8 mouse cellular contexts compared by ENCODE assay signal in genomic region chr3:96051839-96052238, GRCm38 (mm10). TPM values are rescaled to one million over a fixed set of nuclear protein-coding genes. Genes with fewer than 3 reads are reported as not detected.
DNase-seq lines count a peak whose midpoint lies in the region; TF ChIP-seq lines count a peak whose summit lies in the region.

No protein-coding gene starts in this region.

- H3K4me3 ChIP-seq in gastrocnemius, adult 2 months = no peak overlapping the region
- H3K4me3 ChIP-seq in spleen, adult 2 months (ENCODE audit: extremely low read depth, insufficient read depth, insufficient read length) = no peak overlapping the region

- 0 out of 2 replicates have a peak overlapping the region, but pooled peaks have one; percentile 16 for H3K27ac ChIP-seq in gastrocnemius, adult 2 months
- H3K27ac ChIP-seq in spleen, adult 2 months (ENCODE audit: insufficient read depth, low read length) = no peak overlapping the region

- no peak for TF ChIP-seq POLR2A in spleen, adult 2 months (IDR thresholded peaks at IDR 0.05; ENCODE audit: low read depth, low read length)

- H3K27me3 ChIP-seq in spleen, adult 2 months (ENCODE audit: control insufficient read depth, insufficient read depth, low read length) = no peaks in the 10 kb centered on the region
- no peaks in the 10 kb centered on the region for H3K27me3 ChIP-seq in splenic B cell, adult 2 months (ENCODE audit: control insufficient read depth, insufficient read depth, low read length, poor library complexity, severe bottlenecking)

- H3K4me1 ChIP-seq in spleen, adult 2 months (ENCODE audit: control insufficient read depth, insufficient read depth, insufficient read length) = 0 out of 2 replicates have a peak, but pooled peaks cover 4% of the 10 kb centered on the region

- peaks cover 3% of the 10 kb centered on the region for H3K36me3 ChIP-seq in spleen, adult 2 months (ENCODE audit: control insufficient read depth, insufficient read depth, low read length)
- peaks cover 2% of the 10 kb centered on the region; the same call in 1 of the 2 replicates for H3K36me3 ChIP-seq in splenic B cell, adult 2 months (ENCODE audit: control insufficient read depth, insufficient read depth, low read length, poor library complexity, severe bottlenecking)

- peak; percentile 33 for DNase-seq in gastrocnemius, adult 2 months
- DNase-seq in gastrocnemius, postnatal 36 days = no peak
- DNase-seq in spleen, adult 2 months (ENCODE audit: low read depth in 1 of 2, low spot score in 2 of 2) = peak in 1 of 2 experiments; percentile 45
- no peak for DNase-seq in spleen, adult 12 weeks (ENCODE audit: low spot score)
- peak; percentile 29 to 66 for DNase-seq in cerebellum, postnatal 14 days
- peak; percentile 14 for DNase-seq in hindlimb bud, embryonic 11.5 days (ENCODE audit: extremely low spot score, low read depth, low spot score)
- DNase-seq in splenic B cell, adult 2 months (ENCODE audit: low read depth, low spot score) = peak; percentile 76
- no peak for DNase-seq in urinary bladder, postnatal 10 days (ENCODE audit: low spot score)

- intact Hi-C loops in gastrocnemius, adult 2 months (cut with DNase I) = loop anchor here (1.0 to 5.0 kb wide), 2 partner anchors 87 to 190 kb away; no protein-coding TSS in a partner anchor
- intact Hi-C loops in gastrocnemius, postnatal 36 days (cut with DNase I) = loop anchor here (1.0 kb wide), 1 partner anchor 86 kb away; no protein-coding TSS in a partner anchor

- WGBS in spleen, adult 2 months = 54% methylated on average over 2 of the region's 2 CpGs

- peak; percentile 91 for TF ChIP-seq CTCF in gastrocnemius, adult 2 months (IDR thresholded peaks at IDR 0.05)
- peak; percentile 23; the same call in 1 of the 2 replicates for TF ChIP-seq CTCF in spleen, adult 2 months (IDR thresholded peaks at IDR 0.05; ENCODE audit: extremely low read depth, insufficient read depth, insufficient read length, insufficient replicate concordance)

RNA-seq across cellular contexts. Expression of gene Vps45, which starts 6.4 kb away (rescaled TPM):
- 10 to 100 TPM; 15.0 to 22.7 TPM for total RNA-seq in gastrocnemius, adult 2 months (2021)
- 10 to 100 TPM; 13.4 to 17.5 TPM for total RNA-seq in gastrocnemius, postnatal 36 days (2021)
- 2.0 and 2.5 TPM in 2 replicates for polyA plus RNA-seq in spleen, adult 2 months (2012; rRNA removed)

RNA-seq across cellular contexts. Expression of gene Otud7b, which starts 52.5 kb away (rescaled TPM):
- total RNA-seq in gastrocnemius, adult 2 months (2021) = 10 to 100 TPM; 54.6 to 58.3 TPM
- total RNA-seq in gastrocnemius, postnatal 36 days (2021) = 10 to 100 TPM; 46.6 to 49.0 TPM
- 11.1 and 19.8 TPM in 2 replicates for polyA plus RNA-seq in spleen, adult 2 months (2012; rRNA removed)

RNA-seq across cellular contexts. Expression of gene Plekho1, which starts 56.0 kb away (rescaled TPM):
- 10 to 100 TPM; 14.2 to 19.3 TPM for total RNA-seq in gastrocnemius, adult 2 months (2021)
- total RNA-seq in gastrocnemius, postnatal 36 days (2021) = 10 to 100 TPM; 17.6 to 23.6 TPM
- 60.1 and 91.7 TPM in 2 replicates for polyA plus RNA-seq in spleen, adult 2 months (2012; rRNA removed)

Comparison
In these comparisons a context has a peak if more than half of its experiments do, and no peak if none do; other contexts are left out.
1. DNase-seq: peak in gastrocnemius, adult 2 months (single experiment), cerebellum, postnatal 14 days (2 of 2), hindlimb bud, embryonic 11.5 days (single experiment) and splenic B cell, adult 2 months (single experiment); none in gastrocnemius, postnatal 36 days (0 of 2), spleen, adult 12 weeks (single experiment) and urinary bladder, postnatal 10 days (single experiment).